Comparison of ENCODE assay signal across 11 mouse cellular contexts in the genomic region with DNA sequence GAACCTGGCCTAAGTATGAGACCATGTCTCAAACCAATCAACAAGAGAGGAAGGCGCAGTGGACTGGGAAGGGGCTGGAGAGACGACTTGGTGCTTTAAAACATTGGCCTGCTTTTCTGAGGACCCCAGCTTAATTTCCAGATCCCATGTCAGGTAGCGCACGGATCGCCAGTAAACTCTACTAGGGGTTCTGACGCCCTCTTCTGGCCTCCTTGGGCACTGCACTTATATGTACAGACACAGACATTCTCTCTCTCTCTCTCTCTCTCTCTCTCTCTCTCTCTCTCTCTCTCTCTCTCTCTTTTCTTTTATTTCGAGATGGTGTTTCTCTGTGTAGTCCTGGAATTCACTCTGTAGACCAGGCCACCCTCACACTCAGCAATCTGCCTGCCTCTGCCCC. TPM values are rescaled to one million over a fixed set of nuclear protein-coding genes. Genes with fewer than 3 reads are reported as not detected.
DNase-seq lines count a peak whose midpoint lies in the region; ATAC-seq and TF ChIP-seq lines count a peak whose summit lies in the region.
"Had no signal": no experiment of that assay in that cellular context is flagged by ENCODE, and none has a peak within 500 bp of the region (broad histone marks: within the 10 kb centered on the region; RNA-seq: fewer than 3 reads in every experiment).

No protein-coding gene starts in this region.

- ATAC-seq in liver, embryonic 11.5 days (replicated peaks; ENCODE audit: low FRiP score), result no peak
- no peak for ATAC-seq in neural tube, embryonic 15.5 days (ENCODE audit: low FRiP score)
- ATAC-seq: inflammation-experienced regulatory T-cells, adult 6 months had no signal

- no peak overlapping the region for H3K27ac ChIP-seq in liver, adult 2 months (replicated peaks; ENCODE audit: insufficient read depth, low read depth, low read length)
- no peak overlapping the region for H3K27ac ChIP-seq in liver, embryonic 11.5 days (ENCODE audit: low read depth, low read length)
- H3K27ac ChIP-seq in ES-E14 (ENCODE audit: insufficient read depth, low read depth, low read length, poor library complexity, severe bottlenecking), result peak overlapping the region; percentile 81; the same call in 1 of the 2 replicates
- no peak overlapping the region for H3K27ac ChIP-seq in small intestine, adult 2 months (ENCODE audit: insufficient read depth, low read depth, low read length)
- H3K27ac ChIP-seq in neural tube, embryonic 15.5 days (replicated peaks), result no peak overlapping the region
- H3K27ac ChIP-seq in embryonic facial prominence, embryonic 10.5 days (replicated peaks), result no peak overlapping the region

- no peaks in the 10 kb centered on the region for H3K79me2 ChIP-seq in liver, adult 2 months (ENCODE audit: control insufficient read depth, insufficient read depth, low read length)

- peaks cover 3% of the 10 kb centered on the region; the same call in 1 of the 2 replicates for H3K4me1 ChIP-seq in liver, adult 2 months (ENCODE audit: control insufficient read depth, insufficient read depth, low read length)
- H3K4me1 ChIP-seq in liver, embryonic 11.5 days (replicated peaks; ENCODE audit: control insufficient read depth, insufficient read depth, low read length), result peaks cover 16% of the 10 kb centered on the region
- peaks cover 4 to 9% of the 10 kb centered on the region in 2 experiments; a peak in 2 of 4 replicates for H3K4me1 ChIP-seq in ES-E14 (ENCODE audit: control insufficient read depth in 2 of 2, insufficient read depth in 2 of 2, low read length in 2 of 2, poor library complexity in 1 of 2)
- H3K4me1 ChIP-seq in small intestine, adult 2 months (ENCODE audit: control insufficient read depth, insufficient read depth, insufficient read length, low read length), result peaks cover 16% of the 10 kb centered on the region
- H3K4me1 ChIP-seq in neural tube, embryonic 15.5 days, result peaks cover 24% of the 10 kb centered on the region
- H3K4me1 ChIP-seq in embryonic facial prominence, embryonic 10.5 days, result peaks cover 43% of the 10 kb centered on the region

- H3K27me3 ChIP-seq in liver, adult 2 months (ENCODE audit: control insufficient read depth, insufficient read depth, low read length), result no peaks in the 10 kb centered on the region
- H3K27me3 ChIP-seq in liver, embryonic 11.5 days (replicated peaks; ENCODE audit: control insufficient read depth, insufficient read depth, low read length), result no peaks in the 10 kb centered on the region
- no peaks in the 10 kb centered on the region for H3K27me3 ChIP-seq in small intestine, adult 2 months (ENCODE audit: control insufficient read depth, insufficient read depth, low read length)
- H3K27me3 ChIP-seq in neural tube, embryonic 15.5 days (replicated peaks), result no peaks in the 10 kb centered on the region
- H3K27me3 ChIP-seq in embryonic facial prominence, embryonic 10.5 days (replicated peaks; ENCODE audit: low read depth, poor library complexity, severe bottlenecking), result 0 out of 2 replicates have a peak, but pooled peaks cover 5% of the 10 kb centered on the region

- no peaks in the 10 kb centered on the region for H3K9me3 ChIP-seq in liver, embryonic 11.5 days (ENCODE audit: control insufficient read depth, low read length)
- no peaks in the 10 kb centered on the region for H3K9me3 ChIP-seq in ES-E14 (ENCODE audit: control insufficient read depth, insufficient read depth, low read depth, low read length)
- no peaks in the 10 kb centered on the region for H3K9me3 ChIP-seq in neural tube, embryonic 15.5 days (replicated peaks)
- no peaks in the 10 kb centered on the region for H3K9me3 ChIP-seq in embryonic facial prominence, embryonic 10.5 days

- 87% methylated on average over 7 of the region's 7 CpGs for WGBS in liver, adult 2 months
- 74% methylated on average over 7 of the region's 7 CpGs for WGBS in liver, embryonic 11.5 days
- 84% methylated on average over 7 of the region's 7 CpGs for WGBS in small intestine, adult 2 months
- 86% methylated on average over 7 of the region's 7 CpGs for WGBS in neural tube, embryonic 15.5 days
- 75% methylated on average over 7 of the region's 7 CpGs for WGBS in embryonic facial prominence, embryonic 10.5 days

- peak; percentile 53 for DNase-seq in adrenal gland, postnatal 14 days
- DNase-seq in adrenal gland, postnatal 25 days, result no peak
- no peak for DNase-seq in liver, adult 2 months (ENCODE audit: extremely low read depth, low read depth, low spot score)
- no peak for DNase-seq in liver, embryonic 11.5 days (ENCODE audit: low spot score)
- no peak for DNase-seq in ES-E14 (ENCODE audit: low read depth, low spot score)
- no peak for DNase-seq in embryonic facial prominence, embryonic 10.5 days (ENCODE audit: low spot score)
- DNase-seq: adrenal gland, postnatal 10 days; cerebellum, adult 11 months had no signal

- in situ Hi-C loops in ES-E14 (cut with MboI; ENCODE audit: low sequenced_read_pairs in 2 of 2, unreplicated experiment in 2 of 2), result no loop called here

- TF ChIP-seq POLR2A in liver, adult 2 months (IDR thresholded peaks at IDR 0.05; ENCODE audit: extremely low read depth, insufficient read depth, low read length), result no peak
- TF ChIP-seq POLR2A in small intestine, adult 2 months (IDR thresholded peaks at IDR 0.05; ENCODE audit: low read depth, low read length), result no peak

- no peak overlapping the region for H3K4me3 ChIP-seq in liver, adult 2 months (ENCODE audit: insufficient read depth, low read depth, low read length)
- no peak overlapping the region for H3K4me3 ChIP-seq in liver, embryonic 11.5 days (ENCODE audit: low read depth, low read length)
- H3K4me3 ChIP-seq in ES-E14 (ENCODE audit: insufficient read depth in 1 of 2, low read depth in 1 of 2, low read length in 2 of 2, poor library complexity in 1 of 2, severe bottlenecking in 1 of 2), result peak overlapping the region in 1 of 2 experiments; percentile 40; a peak in 1 of 4 replicates
- H3K4me3 ChIP-seq in small intestine, adult 2 months (ENCODE audit: low read depth, low read length), result no peak overlapping the region
- no peak overlapping the region for H3K4me3 ChIP-seq in neural tube, embryonic 15.5 days (replicated peaks)
- H3K4me3 ChIP-seq in embryonic facial prominence, embryonic 10.5 days, result no peak overlapping the region

- TF ChIP-seq CTCF in liver, adult 2 months (IDR thresholded peaks at IDR 0.05; ENCODE audit: low read depth, low read length), result peak; percentile 36
- TF ChIP-seq CTCF in small intestine, adult 2 months (IDR thresholded peaks at IDR 0.05; ENCODE audit: extremely low read depth, insufficient read length, insufficient replicate concordance, low read depth, low read length), result peak; percentile 45; the same call in 1 of the 2 replicates

- no peak overlapping the region for H3K4me2 ChIP-seq in liver, embryonic 11.5 days
- no peak overlapping the region for H3K4me2 ChIP-seq in neural tube, embryonic 15.5 days

- no peak overlapping the region for H3K9ac ChIP-seq in liver, adult 2 months (ENCODE audit: low read depth, low read length)
- H3K9ac ChIP-seq in liver, embryonic 11.5 days (ENCODE audit: low read depth, low read length), result no peak overlapping the region
- H3K9ac ChIP-seq in ES-E14 (ENCODE audit: insufficient read depth, low read depth, low read length, poor library complexity, severe bottlenecking), result no peak overlapping the region
- H3K9ac ChIP-seq in neural tube, embryonic 15.5 days (replicated peaks), result no peak overlapping the region

- H3K36me3 ChIP-seq in liver, adult 2 months (ENCODE audit: control insufficient read depth, insufficient read depth, low read length), result no peaks in the 10 kb centered on the region
- no peaks in the 10 kb centered on the region for H3K36me3 ChIP-seq in liver, embryonic 11.5 days (ENCODE audit: control insufficient read depth, insufficient read depth, low read length)
- H3K36me3 ChIP-seq in ES-E14 (ENCODE audit: control insufficient read depth, insufficient read depth, low read length, poor library complexity, severe bottlenecking), result no peaks in the 10 kb centered on the region
- H3K36me3 ChIP-seq in small intestine, adult 2 months (ENCODE audit: control insufficient read depth, insufficient read depth, low read length), result no peaks in the 10 kb centered on the region
- H3K36me3 ChIP-seq in neural tube, embryonic 15.5 days, result no peaks in the 10 kb centered on the region
- H3K36me3 ChIP-seq in embryonic facial prominence, embryonic 10.5 days (replicated peaks), result no peaks in the 10 kb centered on the region

TF ChIP-seq in ES-E14, 5 proteins besides CTCF, POLR2A, EP300 and RAD21:
- 0 out of 2 replicates have a peak, but pooled peaks have one; percentile 37 for TF ChIP-seq ZC3H11A (IDR thresholded peaks at IDR 0.05; ENCODE audit: borderline replicate concordance, low read depth, low read length)
- no peak for TF ChIP-seq HCFC1 (IDR thresholded peaks at IDR 0.05; ENCODE audit: borderline replicate concordance, insufficient read depth, low read length)
- no peak for TF ChIP-seq CHD2 (IDR thresholded peaks at IDR 0.05; ENCODE audit: low read depth, low read length)
- no peak for TF ChIP-seq MAFK (IDR thresholded peaks at IDR 0.05; ENCODE audit: insufficient read depth, low read depth, low read length)

RNA-seq across cellular contexts. Expression of gene Zfp217, which starts 60.0 kb away (rescaled TPM):
- 28.6 and 32.6 TPM in 2 replicates for total RNA-seq in adrenal gland, postnatal 14 days (2021)
- 27.3 and 32.8 TPM in 2 replicates for total RNA-seq in adrenal gland, postnatal 25 days (2021)
- 4.2 and 5.6 TPM in 2 replicates for total RNA-seq in liver, adult 2 months (2014; rRNA removed)
- 2.4 and 2.9 TPM in 2 replicates for polyA plus RNA-seq in liver, adult 2 months (2012; rRNA removed)
- polyA plus RNA-seq in liver, embryonic 11.5 days (2014; fragmentation: Nextera tagmentation; extraction: Ambion mirVana), result 5.1 and 5.4 TPM in 2 replicates
- total RNA-seq in ES-E14 (2012; rRNA removed), result 23.2 and 28.4 TPM in 2 replicates
- polyA plus RNA-seq in small intestine, adult 2 months (2012; rRNA removed), result 5.2 and 10.4 TPM in 2 replicates
- 0.82 and 2.4 TPM in 2 replicates for polyA plus RNA-seq in neural tube, embryonic 15.5 days (2015; fragmentation: Nextera tagmentation; extraction: Ambion mirVana)
- 3.9 and 4.2 TPM in 2 replicates for polyA plus RNA-seq in embryonic facial prominence, embryonic 10.5 days (2016; fragmentation: Nextera tagmentation; extraction: Ambion mirVana)
